Mouse (Mus musculus) heart, embryonic 14.5 days (tissue): ENCODE measurements around the gene Mapkapk3. TPM values are rescaled to one million over a fixed set of nuclear protein-coding genes. Genes with fewer than 3 reads are reported as not detected.

Source experiments
- ATAC-seq: fragments of 200-750 bp; cut with Nextera tagmentation; 2 replicates; pipeline ENCODE4 v1.8.0; 2017; ENCODE audit warnings: low read depth, moderate TSS enrichment; ENCODE audit not compliant: insufficient number of reproducible peaks, insufficient read depth, low FRiP score
- H3K27ac ChIP-seq, 2 experiments: fragments of 200-500 bp in 1 of 2; fragments of 300-500 bp in 1 of 2; sonication (generic) in 1 of 2; replicated peaks in 1 of 2; 2 replicates each; pipeline ENCODE4 v1.5.1; 2012 to 2014; ENCODE audit warnings: low read depth in 2 of 2, low read length in 2 of 2, control low read depth in 1 of 2, mild to moderate bottlenecking in 1 of 2, mixed read lengths in 1 of 2; ENCODE audit not compliant: control insufficient read depth in 1 of 2, insufficient read depth in 1 of 2
- H3K27me3 ChIP-seq: fragments of 300-500 bp; sonication (generic); 2 replicates; pipeline ENCODE4 v1.6.1; 2014; ENCODE audit warnings: mild to moderate bottlenecking, low read length, control low read depth; ENCODE audit not compliant: control insufficient read depth, insufficient read depth
- H3K36me3 ChIP-seq: fragments of 300-500 bp; sonication (generic); 2 replicates; pipeline ENCODE4 v1.6.1; 2014; ENCODE audit warnings: mild to moderate bottlenecking, control low read depth, low read length, mixed read lengths; ENCODE audit not compliant: control insufficient read depth, insufficient read depth
- H3K4me1 ChIP-seq, 2 experiments: fragments of 200-500 bp in 1 of 2; fragments of 300-500 bp in 1 of 2; sonication (generic) in 1 of 2; 2 replicates each; pipeline ENCODE4 v1.6.1; 2012 to 2014; ENCODE audit warnings: low read length in 2 of 2, control low read depth in 1 of 2, mixed read lengths in 1 of 2; ENCODE audit not compliant: control insufficient read depth in 2 of 2, insufficient read depth in 2 of 2
- H3K4me2 ChIP-seq: fragments of 300-500 bp; sonication (generic); 2 replicates; pipeline ENCODE4 v1.6.1; 2014; ENCODE audit warnings: mild to moderate bottlenecking, low read length
- H3K4me3 ChIP-seq, 2 experiments: fragments of 200-500 bp in 1 of 2; fragments of 300-500 bp in 1 of 2; sonication (generic) in 1 of 2; 2 replicates each; pipeline ENCODE4 v1.5.1; 2012 to 2014; ENCODE audit warnings: low read length in 2 of 2, mild to moderate bottlenecking in 2 of 2, control low read depth in 1 of 2, low read depth in 1 of 2, moderate library complexity in 1 of 2; ENCODE audit not compliant: control insufficient read depth in 1 of 2, insufficient read depth in 1 of 2
- H3K9ac ChIP-seq: fragments of 300-500 bp; sonication (generic); 2 replicates; pipeline ENCODE4 v1.6.1; 2014; ENCODE audit warnings: mild to moderate bottlenecking, low read length
- H3K9me3 ChIP-seq: fragments of 300-500 bp; sonication (generic); 2 replicates; pipeline ENCODE4 v1.6.1; 2016; ENCODE audit warnings: low read length, control low read depth; ENCODE audit not compliant: control insufficient read depth
- WGBS: fragments of 180-500 bp; shearing (Covaris S2); extraction: QIAGEN DNeasy Blood & Tissue Kit; methylation state at CpG from one replicate; pipeline ENCODE4 v1.1.7; 2014; 5-methylcytosine and 5-hydroxymethylcytosine counted together
- polyA plus RNA-seq: library from polyadenylated mRNA; unstranded; fragments of >200 nt; fragmentation: Nextera tagmentation; extraction: Ambion mirVana; gene quantifications from 2 replicates; pipeline ENCODE4 v1.2.1, GENCODE M21; 2014

The Mapkapk3 gene
- polyA plus RNA-seq, 1 experiment from 2014 or later: 6.5 TPM

DNA sequence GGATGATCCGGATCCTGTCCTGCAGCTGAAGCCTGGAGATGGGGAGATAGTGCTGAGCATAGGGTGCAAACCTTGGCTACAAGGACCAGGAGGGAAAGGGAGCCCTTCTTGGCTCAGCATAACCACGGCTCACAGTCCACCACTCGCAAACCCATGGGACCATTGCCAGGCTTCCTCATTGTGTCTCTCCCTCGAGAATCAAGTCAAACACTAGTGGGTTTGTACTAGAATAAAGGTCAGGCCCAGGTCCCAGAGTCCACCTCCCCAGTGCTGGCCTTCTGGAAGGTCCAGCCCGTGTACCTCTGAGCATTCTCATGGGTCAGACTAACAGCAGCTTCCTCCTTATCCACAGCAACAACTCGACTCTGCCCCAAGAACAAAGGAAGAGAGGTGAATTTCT, 41.1 kb upstream of the Mapkapk3 start:
- WGBS: 65% methylated on average over 6 of the region's 6 CpGs

DNA sequence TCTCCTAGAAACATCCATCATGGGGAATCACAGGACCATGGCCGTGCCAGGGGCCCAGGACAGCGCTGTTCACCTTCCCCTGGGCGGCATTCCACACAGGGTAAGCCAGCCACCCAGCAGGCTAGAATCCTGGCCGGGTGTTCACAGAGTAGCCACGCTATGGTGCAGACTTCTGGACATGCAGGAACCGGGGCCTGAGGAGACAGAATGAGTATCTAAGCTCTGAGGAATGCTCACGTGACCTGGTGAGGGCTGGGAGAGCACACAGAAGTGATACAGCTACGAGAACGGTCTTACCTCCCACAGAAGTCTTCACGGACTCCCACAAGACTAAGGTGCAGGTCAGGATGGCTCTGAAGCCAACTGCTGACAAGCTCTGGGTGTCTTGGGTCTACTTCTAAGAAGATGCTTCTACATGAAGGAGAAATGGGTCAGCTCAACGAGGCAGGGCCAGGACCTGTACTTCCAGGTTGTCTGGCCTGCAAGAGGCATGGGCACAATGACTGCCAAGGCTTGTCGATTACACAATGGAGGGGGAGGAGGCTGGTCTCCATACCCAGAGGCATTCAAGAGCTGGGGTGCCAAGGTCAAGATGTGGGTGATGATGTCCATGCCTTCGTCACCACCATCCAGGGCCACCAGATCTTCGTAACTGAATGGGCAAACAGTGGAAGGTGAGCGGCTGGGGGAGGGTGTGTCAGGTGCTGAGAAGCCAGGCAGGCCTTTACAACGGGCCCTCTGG, 38.4 kb upstream of the Mapkapk3 start:
- peaks cover 10% of the 10 kb centered on the region for H3K36me3 ChIP-seq

More for the DNA sequence above, 41.1 kb upstream of the Mapkapk3 start:
- Histone ChIP-seq H3K27ac (no peak overlapping the region), H3K36me3 (peaks cover 10% of the 10 kb centered on the region), H3K9ac (no peak overlapping the region), H3K27me3 (no peaks in the 10 kb centered on the region), H3K4me3 (no peak overlapping the region), H3K9me3 (no peaks in the 10 kb centered on the region), H3K4me2 (no peak overlapping the region), H3K4me1 (peaks cover 0 to 3% of the 10 kb centered on the region in 2 experiments; a peak in 1 of 4 replicates)
- no peak for ATAC-seq

DNA sequence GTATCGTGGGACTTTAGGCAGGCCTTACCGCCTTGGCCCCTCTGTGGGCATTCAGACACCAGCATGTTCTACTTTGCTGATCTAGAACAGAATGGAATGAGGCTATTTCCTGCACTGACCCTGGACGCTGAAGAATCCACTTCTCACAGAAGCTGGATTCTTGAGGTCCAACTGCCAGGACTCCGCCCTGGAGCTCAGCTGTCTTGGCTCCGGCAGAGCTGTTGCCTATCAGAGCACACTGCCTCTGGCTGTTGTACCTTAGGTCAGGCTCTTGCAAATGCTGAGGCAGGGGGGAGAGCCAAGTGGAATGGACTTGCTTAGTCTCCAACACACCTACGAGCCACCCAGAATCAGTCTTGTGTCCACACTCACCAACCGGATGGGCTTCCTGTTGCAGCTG, 36.2 kb upstream of the Mapkapk3 start:
- Histone ChIP-seq H3K9ac (no peak overlapping the region), H3K27me3 (no peaks in the 10 kb centered on the region), H3K36me3 (peaks cover 3% of the 10 kb centered on the region; the same call in 1 of the 2 replicates), H3K4me2 (no peak overlapping the region), H3K27ac (no peak overlapping the region), H3K9me3 (no peaks in the 10 kb centered on the region), H3K4me3 (no peak overlapping the region), H3K4me1 (peaks cover 15 to 20% of the 10 kb centered on the region in 2 experiments)
- 61% methylated on average over 7 of the region's 7 CpGs for WGBS
- no peak for ATAC-seq

More for the DNA sequence above, 38.4 kb upstream of the Mapkapk3 start:
- H3K9me3 ChIP-seq: no peaks in the 10 kb centered on the region
- no peak overlapping the region for H3K9ac ChIP-seq
- no peak overlapping the region for H3K4me3 ChIP-seq
- WGBS: 76% methylated on average over 16 of the region's 16 CpGs
- no peak overlapping the region for H3K4me2 ChIP-seq
- H3K4me1 ChIP-seq: peaks cover 11 to 14% of the 10 kb centered on the region in 2 experiments
- no peak for ATAC-seq
- no peak overlapping the region; a peak in 1 of 4 replicates for H3K27ac ChIP-seq
- no peaks in the 10 kb centered on the region for H3K27me3 ChIP-seq

DNA sequence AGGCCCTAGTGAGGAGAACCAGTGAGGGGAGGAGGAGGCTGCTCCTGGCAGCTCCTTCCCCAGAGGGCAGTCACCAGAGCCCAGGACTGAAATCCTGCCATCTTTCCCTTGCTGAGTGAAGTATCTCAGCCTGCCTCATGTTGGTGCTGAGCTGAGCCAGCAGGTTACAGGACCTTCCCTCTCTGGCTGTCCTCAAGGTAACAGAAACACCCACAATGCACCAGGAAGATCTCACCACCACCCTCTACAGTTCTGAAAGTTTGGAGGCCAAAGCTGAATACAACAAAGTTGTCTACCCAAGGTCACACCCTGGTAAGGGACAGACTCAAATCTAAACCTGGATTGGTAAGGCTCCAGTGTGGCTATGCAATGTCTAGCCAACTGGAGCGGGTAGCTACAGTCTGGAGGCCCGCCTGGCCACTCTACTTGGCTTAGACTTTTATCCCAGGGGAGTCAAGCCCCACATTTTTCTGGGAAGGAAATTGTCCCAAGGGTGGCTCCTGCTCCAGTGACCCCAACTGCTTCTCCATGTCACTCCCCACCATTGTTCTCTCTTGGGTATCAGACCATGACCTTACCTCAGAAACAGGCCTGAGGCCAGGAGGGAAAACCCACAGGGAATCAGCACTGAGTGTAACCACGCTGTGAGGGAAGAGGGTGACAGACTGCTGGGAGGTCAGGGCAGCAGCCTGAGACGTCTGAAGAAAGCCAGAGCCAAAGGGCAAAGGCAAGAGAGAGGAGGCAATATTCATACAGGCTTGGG, 35.3 kb upstream of the Mapkapk3 start:
- Histone ChIP-seq H3K4me1 (peaks cover 15 to 20% of the 10 kb centered on the region in 2 experiments), H3K9me3 (no peaks in the 10 kb centered on the region), H3K27me3 (no peaks in the 10 kb centered on the region), H3K27ac (no peak overlapping the region), H3K36me3 (peaks cover 3% of the 10 kb centered on the region; the same call in 1 of the 2 replicates), H3K4me3 (no peak overlapping the region), H3K9ac (no peak overlapping the region), H3K4me2 (no peak overlapping the region)
- no peak for ATAC-seq
- WGBS: 70% methylated on average over 4 of the region's 4 CpGs

DNA sequence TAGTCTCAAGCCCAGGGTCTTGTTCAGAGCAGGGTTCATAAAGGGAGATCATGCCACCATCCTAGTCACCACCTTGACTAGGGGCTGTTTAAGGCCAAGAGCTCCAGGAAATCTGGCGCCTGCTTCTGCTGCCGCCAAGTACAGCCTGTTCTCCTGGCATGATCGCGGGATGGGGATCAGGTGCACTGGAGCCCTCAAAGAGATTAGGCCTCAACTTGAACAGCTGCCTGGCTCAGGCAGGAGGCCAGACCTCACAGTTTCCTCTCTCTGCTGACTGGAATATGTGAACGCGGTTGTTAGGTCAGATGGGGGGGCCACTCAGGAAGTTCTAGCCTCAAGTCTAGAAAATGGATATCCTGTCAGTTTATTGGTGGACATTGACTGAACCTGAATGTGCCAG, 33.9 kb upstream of the Mapkapk3 start:
- H3K9ac ChIP-seq: 0 out of 2 replicates have a peak overlapping the region, but pooled peaks have one; percentile 16
- H3K4me2 ChIP-seq: no peak overlapping the region
- peaks cover 3% of the 10 kb centered on the region; the same call in 1 of the 2 replicates for H3K36me3 ChIP-seq
- H3K27me3 ChIP-seq: no peaks in the 10 kb centered on the region
- no peaks in the 10 kb centered on the region for H3K9me3 ChIP-seq
- peaks cover 15 to 20% of the 10 kb centered on the region in 2 experiments for H3K4me1 ChIP-seq
- H3K27ac ChIP-seq: peak overlapping the region in 1 of 2 experiments; percentile 47; a peak in 2 of 4 replicates
- no peak overlapping the region for H3K4me3 ChIP-seq
- 33% methylated on average over 6 of the region's 6 CpGs for WGBS
- 0 out of 2 replicates have a peak, but pooled peaks have one; percentile 27 for ATAC-seq

DNA sequence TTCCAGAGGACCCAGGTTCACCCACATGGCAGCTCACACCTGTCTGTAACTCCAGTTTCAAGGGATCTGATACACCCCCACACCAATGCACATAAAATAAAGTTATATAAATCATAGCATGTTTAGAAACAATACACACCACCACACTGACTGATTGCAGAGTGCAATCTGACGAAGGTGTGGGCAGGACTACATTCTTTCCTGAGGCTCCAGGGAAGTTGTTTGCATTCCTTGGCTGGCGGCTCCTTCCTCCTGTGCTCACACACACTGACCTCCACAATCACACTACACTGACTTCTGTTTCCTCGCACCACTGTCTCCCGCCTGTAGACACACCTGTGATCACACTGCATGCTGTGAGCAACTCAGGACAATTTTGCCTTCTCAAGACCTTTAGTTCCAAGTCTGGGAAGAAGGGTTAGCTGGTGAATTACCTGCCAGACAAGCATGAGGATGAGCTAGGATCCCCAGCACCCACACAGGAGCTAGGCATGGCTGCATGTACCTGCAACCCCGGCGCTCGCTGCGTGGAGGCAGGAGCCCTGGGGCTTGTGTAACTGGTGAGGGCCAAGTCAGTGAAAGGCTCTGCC, 32.9 kb upstream of the Mapkapk3 start:
- Histone ChIP-seq H3K4me3 (no peak overlapping the region), H3K4me2 (no peak overlapping the region), H3K9me3 (no peaks in the 10 kb centered on the region), H3K27ac (no peak overlapping the region), H3K4me1 (peaks cover 15 to 20% of the 10 kb centered on the region in 2 experiments), H3K27me3 (no peaks in the 10 kb centered on the region), H3K9ac (no peak overlapping the region), H3K36me3 (peaks cover 2% of the 10 kb centered on the region; the same call in 1 of the 2 replicates)
- WGBS: 63% methylated on average over 8 of the region's 8 CpGs
- ATAC-seq: no peak

DNA sequence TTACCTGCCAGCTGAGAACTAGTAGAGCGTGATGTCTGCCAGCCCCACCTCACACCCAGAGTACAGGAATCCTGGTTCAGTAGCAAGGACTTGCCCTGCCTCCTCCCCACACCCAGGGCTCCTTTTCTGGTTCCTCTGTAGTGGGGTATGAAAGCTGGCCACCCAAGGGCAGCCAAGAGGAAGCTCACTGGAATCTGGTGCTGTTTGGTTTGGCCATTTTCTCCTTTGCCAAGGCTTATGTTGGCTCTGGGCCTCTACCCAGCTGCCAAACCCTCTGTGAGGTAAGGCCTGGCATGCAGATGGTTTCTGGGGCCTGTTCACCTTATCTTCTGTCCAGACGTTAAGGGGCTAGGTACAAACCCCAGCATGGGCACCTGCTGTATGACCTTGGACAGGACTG, 26.1 kb upstream of the Mapkapk3 start:
- no peak for ATAC-seq
- no peaks in the 10 kb centered on the region for H3K9me3 ChIP-seq
- no peaks in the 10 kb centered on the region for H3K36me3 ChIP-seq
- H3K27ac ChIP-seq: no peak overlapping the region
- no peak overlapping the region for H3K4me2 ChIP-seq
- H3K9ac ChIP-seq: no peak overlapping the region
- WGBS: 74% methylated on average over 2 of the region's 2 CpGs
- no peak overlapping the region for H3K4me3 ChIP-seq
- H3K27me3 ChIP-seq: no peaks in the 10 kb centered on the region
- H3K4me1 ChIP-seq: no peaks in the 10 kb centered on the region
